Mouse (Mus musculus): ENCODE measurements at regions not wholly inside any gene's neighbourhood (a gene's known extent, or its start where the extent isn't known, plus 50 kb on each side); places are given as distances from the start of the nearest gene placed in this dataset.
A peak's percentile ranks its signal among the peaks of the same experiment; 100 is the strongest.

GRCm38 (mm10) chr16:46331336-46331735 lies 167.0 kb downstream of the Nectin3 start:
- Histone ChIP-seq H3K4me2 (ENCODE audit: low read length) (no peak overlapping the region), H3K4me1 (replicated peaks; ENCODE audit: insufficient read depth, low read length) (no peaks in the 10 kb centered on the region), H3K27me3 (ENCODE audit: insufficient read depth, low read length) (no peaks in the 10 kb centered on the region), H3K4me3 (replicated peaks; ENCODE audit: low read depth, low read length) (no peak overlapping the region), H3K9me3 (replicated peaks; ENCODE audit: low read length) (no peaks in the 10 kb centered on the region), H3K36me3 (ENCODE audit: insufficient read depth, low read length) (no peaks in the 10 kb centered on the region), H3K27ac (no peak overlapping the region), H3K9ac (ENCODE audit: low read depth, low read length) (no peak overlapping the region)
- TF ChIP-seq CTCF (IDR thresholded peaks at IDR 0.05; ENCODE audit: low read depth): no peak
- DNase-seq (ENCODE audit: low spot score) (no peak), ATAC-seq (replicated peaks; ENCODE audit: low FRiP score, low read depth) (no peak)
- WGBS: 83% methylated on average over 6 of the region's 6 CpGs

DNA sequence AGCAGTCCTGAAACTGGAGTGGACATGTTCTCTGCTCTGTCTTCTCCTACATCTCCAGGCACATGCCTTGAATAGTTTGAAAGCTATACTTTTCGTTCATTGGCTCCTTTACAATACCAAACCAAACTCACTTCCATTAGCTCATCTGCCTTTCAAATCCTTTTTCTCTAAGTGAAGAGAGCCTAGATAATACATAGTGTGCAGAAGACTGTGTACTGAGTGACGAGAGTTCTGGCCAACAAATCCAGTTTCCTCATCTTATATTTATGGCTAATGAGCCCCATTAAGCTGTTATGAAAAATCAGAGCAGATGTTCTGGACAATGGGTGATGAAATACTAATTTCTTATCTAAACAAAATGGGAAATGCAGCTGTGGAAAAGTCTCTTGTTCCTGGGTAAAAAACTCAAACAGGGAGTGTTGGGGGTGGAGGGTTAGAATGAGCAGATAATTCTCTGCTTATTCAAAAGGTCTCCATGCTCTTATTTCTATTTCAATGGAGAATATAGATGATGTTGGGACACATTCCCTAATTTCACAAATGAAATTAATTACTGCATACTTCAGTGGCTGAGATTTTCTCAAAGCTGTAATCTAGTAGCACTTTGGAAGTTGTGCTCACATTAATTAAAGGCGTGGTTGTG lies 144.3 kb upstream of the Gm4737 start:
- WGBS: 79% methylated on average over 3 of the region's 3 CpGs
- Histone ChIP-seq H3K4me2 (ENCODE audit: low read length) (no peak overlapping the region), H3K27me3 (ENCODE audit: insufficient read depth, low read length) (no peaks in the 10 kb centered on the region), H3K36me3 (ENCODE audit: insufficient read depth, low read length) (no peaks in the 10 kb centered on the region), H3K4me1 (replicated peaks; ENCODE audit: insufficient read depth, low read length) (no peaks in the 10 kb centered on the region), H3K4me3 (replicated peaks; ENCODE audit: low read depth, low read length) (no peak overlapping the region), H3K9me3 (replicated peaks; ENCODE audit: low read length) (no peaks in the 10 kb centered on the region), H3K27ac (no peak overlapping the region), H3K9ac (ENCODE audit: low read depth, low read length) (no peak overlapping the region)
- no peak for TF ChIP-seq CTCF (IDR thresholded peaks at IDR 0.05; ENCODE audit: low read depth)
- DNase-seq (ENCODE audit: low spot score): no peak
- ATAC-seq (replicated peaks; ENCODE audit: low FRiP score, low read depth): no peak

- WGBS: 56% methylated on average over 2 of the region's 2 CpGs
- ATAC-seq (replicated peaks; ENCODE audit: low FRiP score, low read depth) (no peak), DNase-seq (ENCODE audit: low spot score) (no peak)
- H3K9me3 ChIP-seq (replicated peaks; ENCODE audit: low read length): no peaks in the 10 kb centered on the region
- no peaks in the 10 kb centered on the region for H3K4me1 ChIP-seq (replicated peaks; ENCODE audit: insufficient read depth, low read length)
- no peak overlapping the region for H3K9ac ChIP-seq (ENCODE audit: low read depth, low read length)
- TF ChIP-seq CTCF (IDR thresholded peaks at IDR 0.05; ENCODE audit: low read depth): no peak
- no peak overlapping the region for H3K27ac ChIP-seq
- no peak overlapping the region for H3K4me3 ChIP-seq (replicated peaks; ENCODE audit: low read depth, low read length)
- no peaks in the 10 kb centered on the region for H3K36me3 ChIP-seq (ENCODE audit: insufficient read depth, low read length)
- H3K4me2 ChIP-seq (ENCODE audit: low read length): no peak overlapping the region
- no peaks in the 10 kb centered on the region for H3K27me3 ChIP-seq (ENCODE audit: insufficient read depth, low read length)
These were observed 142.3 kb upstream of the Gm4737 start for GRCm38 (mm10) chr16:46297192-46297591.

DNA sequence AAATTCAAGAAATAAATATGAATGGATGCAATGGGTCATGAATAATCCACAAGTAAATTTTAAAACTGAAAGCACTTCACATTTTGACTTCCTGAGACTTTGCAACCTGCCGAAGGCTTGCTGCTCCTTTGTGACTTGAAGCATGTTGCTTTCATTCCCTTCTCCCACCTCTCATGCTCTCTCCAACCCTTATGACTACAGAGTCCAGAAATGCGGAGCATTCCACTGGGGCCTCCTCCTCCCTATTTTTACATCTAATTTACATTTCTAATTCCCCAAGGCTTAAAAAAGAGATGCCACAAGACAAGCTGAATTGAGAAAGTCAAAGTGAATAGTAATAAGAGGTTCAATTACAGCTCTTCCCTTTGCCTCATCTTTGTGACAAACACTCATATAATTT lies 141.5 kb upstream of the Gm4737 start:
- DNase-seq (ENCODE audit: low spot score): no peak
- ATAC-seq (replicated peaks; ENCODE audit: low FRiP score, low read depth): no peak
- TF ChIP-seq CTCF (IDR thresholded peaks at IDR 0.05; ENCODE audit: low read depth): no peak
- Histone ChIP-seq H3K4me3 (replicated peaks; ENCODE audit: low read depth, low read length) (no peak overlapping the region), H3K9me3 (replicated peaks; ENCODE audit: low read length) (no peaks in the 10 kb centered on the region), H3K27me3 (ENCODE audit: insufficient read depth, low read length) (no peaks in the 10 kb centered on the region), H3K9ac (ENCODE audit: low read depth, low read length) (no peak overlapping the region), H3K27ac (no peak overlapping the region), H3K36me3 (ENCODE audit: insufficient read depth, low read length) (no peaks in the 10 kb centered on the region), H3K4me2 (ENCODE audit: low read length) (no peak overlapping the region), H3K4me1 (replicated peaks; ENCODE audit: insufficient read depth, low read length) (no peaks in the 10 kb centered on the region)
- 61% methylated on average over 2 of the region's 2 CpGs for WGBS

GRCm38 (mm10) chr16:46293831-46294230 lies 139.0 kb upstream of the Gm4737 start:
- no peak for TF ChIP-seq CTCF (IDR thresholded peaks at IDR 0.05; ENCODE audit: low read depth)
- H3K27ac ChIP-seq: no peak overlapping the region
- no peak overlapping the region for H3K4me3 ChIP-seq (replicated peaks; ENCODE audit: low read depth, low read length)
- no peaks in the 10 kb centered on the region for H3K27me3 ChIP-seq (ENCODE audit: insufficient read depth, low read length)
- H3K4me1 ChIP-seq (replicated peaks; ENCODE audit: insufficient read depth, low read length): no peaks in the 10 kb centered on the region
- H3K9me3 ChIP-seq (replicated peaks; ENCODE audit: low read length): no peaks in the 10 kb centered on the region
- H3K9ac ChIP-seq (ENCODE audit: low read depth, low read length): no peak overlapping the region
- 34% methylated on average over 1 of the region's 1 CpGs for WGBS
- peak; percentile 14 for DNase-seq (ENCODE audit: low spot score)
- ATAC-seq (replicated peaks; ENCODE audit: low FRiP score, low read depth): no peak
- no peaks in the 10 kb centered on the region for H3K36me3 ChIP-seq (ENCODE audit: insufficient read depth, low read length)
- H3K4me2 ChIP-seq (ENCODE audit: low read length): no peak overlapping the region

- Histone ChIP-seq H3K4me2 (ENCODE audit: low read length) (no peak overlapping the region), H3K27ac (no peak overlapping the region), H3K27me3 (ENCODE audit: insufficient read depth, low read length) (no peaks in the 10 kb centered on the region), H3K9me3 (replicated peaks; ENCODE audit: low read length) (no peaks in the 10 kb centered on the region), H3K36me3 (ENCODE audit: insufficient read depth, low read length) (no peaks in the 10 kb centered on the region), H3K4me1 (replicated peaks; ENCODE audit: insufficient read depth, low read length) (no peaks in the 10 kb centered on the region), H3K4me3 (replicated peaks; ENCODE audit: low read depth, low read length) (no peak overlapping the region), H3K9ac (ENCODE audit: low read depth, low read length) (no peak overlapping the region)
- no peak for ATAC-seq (replicated peaks; ENCODE audit: low FRiP score, low read depth)
- TF ChIP-seq CTCF (IDR thresholded peaks at IDR 0.05; ENCODE audit: low read depth): no peak
- no peak for DNase-seq (ENCODE audit: low spot score)
- WGBS: 35% methylated on average over 6 of the region's 6 CpGs
These were observed 136.4 kb upstream of the Gm4737 start for GRCm38 (mm10) chr16:46291067-46291833.

Measured in kidney, postnatal 0 days (tissue).